Mouse (Mus musculus): ENCODE measurements around the gene Gm20388.

The Gm20388 gene

DNA sequence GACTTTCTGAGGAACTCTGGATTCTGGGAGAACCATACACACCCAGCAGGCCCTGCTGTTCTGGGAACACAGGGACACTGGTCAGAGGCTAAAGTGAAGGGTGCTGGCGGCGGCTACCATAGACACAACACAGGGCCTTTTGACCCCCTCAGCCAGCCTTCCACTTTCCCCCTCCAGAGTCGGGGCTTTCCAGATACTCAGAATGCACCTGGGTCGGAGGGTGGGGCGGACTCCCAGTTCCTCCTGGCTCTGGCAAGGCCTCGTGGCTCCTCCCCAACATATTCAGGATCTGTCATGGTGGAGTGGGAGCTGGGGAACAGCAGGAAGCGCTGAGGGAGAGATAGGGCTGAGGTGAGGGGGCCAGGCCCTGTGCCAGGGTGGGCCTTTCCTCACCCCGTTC is 2781.5 kb downstream of the Gm20388 start:
- no peak for DNase-seq

DNA sequence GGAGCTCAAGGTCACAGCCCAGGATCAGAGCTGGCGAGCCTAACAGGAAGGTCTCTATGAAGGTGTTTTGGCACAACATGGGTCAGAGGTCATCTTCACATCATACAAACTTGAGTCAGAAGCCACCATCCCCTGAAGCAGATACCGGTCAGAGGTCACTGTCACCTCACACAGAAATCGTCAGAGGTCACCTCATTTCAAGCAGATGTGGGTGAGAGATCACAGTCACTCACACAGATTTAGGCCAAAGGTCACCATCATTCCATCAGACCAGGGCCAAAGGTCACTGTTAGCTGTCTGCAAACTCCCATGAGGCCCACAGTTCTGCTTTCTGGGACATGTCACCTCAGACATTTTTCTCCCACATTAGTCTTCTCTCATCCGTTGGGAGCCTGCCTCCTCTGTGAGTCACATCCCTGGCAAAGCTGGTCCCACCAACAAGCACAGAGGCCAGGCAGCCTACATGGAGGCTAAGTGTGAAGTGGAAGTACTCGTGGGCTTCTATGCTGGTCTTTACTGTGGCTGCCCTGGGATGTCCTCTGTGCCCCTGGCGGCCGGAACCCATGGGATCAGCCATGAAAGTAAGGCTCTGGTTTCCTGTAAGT is 2784.9 kb downstream of the Gm20388 start:
- DNase-seq: no peak

DNA sequence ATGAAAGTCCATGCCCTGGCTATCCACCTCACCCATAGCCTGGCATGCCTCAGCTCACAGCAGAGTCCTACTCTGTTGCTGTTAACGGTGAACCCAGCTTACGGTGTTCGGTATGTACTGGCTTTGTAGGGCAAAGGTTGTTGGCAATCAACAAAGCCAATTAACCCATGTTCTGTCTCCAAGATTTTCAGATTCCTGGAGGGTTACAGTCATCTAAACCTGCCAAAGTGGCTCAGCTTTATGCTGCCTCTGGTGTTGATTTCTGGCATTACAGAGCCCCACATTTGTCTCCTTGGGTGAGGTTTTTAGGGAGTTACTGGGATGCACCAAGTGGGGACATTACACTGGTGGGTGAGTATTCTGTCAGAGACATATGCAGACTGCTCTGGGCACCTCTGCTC is 2786.5 kb downstream of the Gm20388 start:
- DNase-seq: peak; percentile 69 to 82

DNA sequence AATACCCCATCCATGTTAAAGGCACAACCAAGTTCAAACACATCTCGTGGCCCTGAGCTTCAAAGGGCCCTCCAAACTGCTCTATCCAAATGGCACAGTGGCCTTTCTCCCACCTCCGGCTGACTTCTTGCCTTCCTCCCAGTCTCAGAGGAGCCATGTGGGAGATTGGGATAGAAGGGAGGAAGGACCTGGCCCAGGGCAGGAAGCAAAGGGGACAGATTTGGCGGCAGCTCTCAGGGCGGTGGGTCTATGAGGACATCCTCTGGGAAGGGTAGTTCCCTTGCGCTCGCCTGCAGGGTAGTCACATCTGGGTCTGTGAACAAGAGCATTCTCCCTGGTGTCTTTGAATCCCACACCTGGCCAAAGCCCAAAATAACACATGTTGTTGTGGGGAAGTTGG is 2786.9 kb downstream of the Gm20388 start:
- no peak for DNase-seq

DNA sequence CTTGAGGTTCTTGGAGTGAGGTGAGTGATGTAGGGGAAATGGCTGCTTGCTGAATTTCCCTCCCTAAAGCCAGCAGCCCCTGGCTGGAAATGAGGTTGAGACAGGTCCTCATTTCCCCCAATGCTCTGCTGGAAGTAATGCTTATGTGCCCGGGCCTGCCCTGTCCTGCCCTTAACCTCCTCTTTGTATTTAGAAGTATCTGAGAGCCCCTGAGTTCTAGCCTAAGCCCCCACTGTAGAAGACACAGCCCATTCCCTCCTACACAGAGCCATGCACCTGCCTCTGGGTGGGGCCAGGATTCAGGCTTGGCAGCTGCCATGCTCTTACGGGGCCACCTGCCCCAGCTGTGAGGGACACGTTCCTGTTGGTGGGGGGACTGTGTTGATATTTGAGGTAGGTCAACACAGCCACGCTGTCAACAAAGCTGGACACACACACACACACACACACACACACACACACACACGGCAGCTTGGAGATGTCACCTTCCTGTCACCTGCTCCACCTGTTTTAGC is 2787.7 kb downstream of the Gm20388 start:
- DNase-seq: no peak

DNA sequence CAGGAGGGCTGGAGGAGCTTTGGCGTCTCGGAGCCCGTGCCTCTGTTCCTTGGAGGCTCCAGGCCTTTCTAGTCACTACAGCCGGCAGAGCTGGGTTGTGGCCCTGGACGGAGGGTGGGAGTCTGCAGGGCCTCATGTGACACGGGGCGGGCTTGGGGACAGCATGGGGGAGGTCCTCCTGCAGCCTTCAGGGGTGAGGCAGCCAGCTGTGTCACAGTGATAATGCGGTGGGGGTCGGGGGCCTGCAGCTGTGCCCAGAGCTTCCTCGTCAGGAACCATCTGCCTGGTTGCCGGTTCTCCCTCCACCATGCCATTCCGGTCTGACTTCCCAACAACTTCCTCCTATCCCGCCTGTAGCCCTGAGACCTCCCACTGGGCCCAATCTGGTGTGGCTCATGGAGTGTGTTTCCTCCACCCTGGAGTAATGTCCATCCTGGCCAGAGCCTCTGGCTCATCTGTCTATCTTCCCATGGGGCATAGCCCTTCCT is 2788.4 kb downstream of the Gm20388 start, which contains the start of gene Cbfa2t3:
Gene Cbfa2t3 (minus strand): TSS at position 105 of the 488 bp plus-strand sequence.
- no peak for DNase-seq

DNA sequence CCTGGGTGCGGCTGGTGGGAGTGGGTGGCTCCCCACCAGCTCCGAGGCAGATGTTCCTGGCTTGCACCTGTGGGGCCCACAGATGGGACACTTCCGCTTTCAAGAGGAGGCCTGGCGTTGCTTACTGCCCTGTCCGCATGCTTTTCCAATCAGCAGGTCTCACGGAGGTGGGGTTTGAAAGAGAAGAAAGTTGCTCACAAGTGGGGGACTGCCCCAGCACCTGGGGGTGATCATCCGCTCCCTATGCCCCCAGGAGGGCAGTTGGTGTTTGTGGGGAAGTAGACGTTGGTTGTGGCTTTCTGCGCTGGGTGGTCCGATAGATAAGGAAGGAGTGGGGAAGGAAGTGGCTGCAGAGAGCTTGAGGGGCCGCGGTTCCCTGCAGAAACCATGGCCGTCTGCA is 2790.0 kb downstream of the Gm20388 start:
- no peak for DNase-seq

DNA sequence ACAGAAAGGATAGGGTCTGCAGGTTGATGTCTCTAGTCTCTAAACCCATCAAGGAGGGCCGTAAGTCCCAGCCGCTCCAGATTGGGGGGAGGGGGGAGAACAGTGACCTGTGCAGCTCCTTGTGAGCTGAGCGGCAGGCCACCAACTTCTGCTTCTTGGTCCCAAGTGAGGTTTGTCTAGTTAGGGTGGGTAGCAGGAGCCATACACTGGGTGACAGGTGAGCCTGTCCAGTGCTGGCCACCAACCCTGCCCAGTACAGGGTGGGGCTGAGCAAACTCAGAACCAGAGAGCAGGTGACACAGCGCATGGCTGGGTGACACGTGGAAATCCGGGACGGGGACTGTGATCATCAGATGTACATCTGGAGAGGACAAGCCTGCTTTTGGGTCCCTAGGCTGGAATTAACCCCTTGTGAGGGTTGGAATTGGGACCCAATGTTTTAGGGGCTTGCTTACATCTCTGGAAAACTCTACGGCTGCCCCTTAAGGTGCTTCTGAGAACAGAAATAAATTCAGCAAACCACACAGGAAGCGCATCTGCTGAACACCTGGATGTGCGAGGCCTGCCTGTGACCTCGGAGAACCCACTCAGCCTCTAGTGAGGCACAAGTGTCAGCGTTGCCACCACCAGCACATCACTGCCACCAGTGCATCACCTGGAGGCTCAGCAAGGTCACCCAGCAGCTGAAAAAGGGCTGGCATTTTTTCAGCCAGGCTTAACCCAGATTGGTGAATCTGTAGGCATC is 2791.0 kb downstream of the Gm20388 start:
- no peak for DNase-seq

DNA sequence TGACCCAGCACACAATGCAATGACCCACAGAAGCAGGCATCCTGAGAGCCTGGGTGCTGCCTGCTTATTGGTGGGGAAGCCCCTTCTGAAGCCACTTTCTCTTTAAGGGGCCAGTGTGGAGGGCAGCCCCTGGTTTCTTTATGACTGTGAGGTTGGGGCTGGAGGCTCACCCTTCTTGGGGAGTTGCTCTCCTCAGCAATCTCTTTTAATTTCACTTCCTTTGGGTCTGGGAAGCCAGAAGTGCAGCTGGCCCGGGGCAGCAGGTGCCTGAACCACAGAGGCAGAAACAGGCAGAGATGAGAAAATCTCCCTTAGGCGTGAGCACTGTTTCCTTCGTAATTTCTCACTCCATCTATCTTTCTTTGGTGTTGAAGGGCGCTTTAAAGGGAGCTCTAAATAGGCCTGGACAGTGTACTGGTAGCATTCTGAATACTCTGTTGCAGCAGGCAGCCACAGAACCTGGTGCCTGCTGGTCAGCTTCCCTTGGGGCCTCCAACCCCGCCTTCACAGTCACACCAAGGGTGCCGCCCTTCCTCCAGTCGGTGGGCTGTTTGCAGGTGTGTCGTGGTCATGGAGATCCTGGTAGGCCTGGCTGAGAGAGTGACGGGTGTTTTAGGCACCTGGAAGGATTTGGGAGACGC is 2791.8 kb downstream of the Gm20388 start:
- no peak for DNase-seq

DNA sequence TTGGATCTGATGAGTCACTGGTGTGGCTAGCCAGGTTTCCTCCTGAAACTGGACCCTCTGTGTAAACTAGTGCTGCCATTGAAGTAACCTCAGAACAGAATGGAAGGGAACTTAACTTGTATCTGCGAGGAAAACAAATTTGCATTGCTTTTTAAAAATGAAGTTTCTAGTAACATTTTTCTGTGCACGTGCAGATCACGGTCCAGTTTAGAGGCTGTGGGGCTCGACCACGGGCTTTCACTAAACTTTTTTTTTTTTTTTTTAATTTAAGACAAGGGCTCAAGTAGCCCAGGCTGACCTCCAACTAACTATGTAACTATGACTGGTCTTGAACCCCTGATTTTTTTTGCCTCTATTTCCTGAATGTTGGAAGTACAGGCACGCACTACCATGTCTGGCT is 2792.3 kb downstream of the Gm20388 start:
- no peak for DNase-seq

DNA sequence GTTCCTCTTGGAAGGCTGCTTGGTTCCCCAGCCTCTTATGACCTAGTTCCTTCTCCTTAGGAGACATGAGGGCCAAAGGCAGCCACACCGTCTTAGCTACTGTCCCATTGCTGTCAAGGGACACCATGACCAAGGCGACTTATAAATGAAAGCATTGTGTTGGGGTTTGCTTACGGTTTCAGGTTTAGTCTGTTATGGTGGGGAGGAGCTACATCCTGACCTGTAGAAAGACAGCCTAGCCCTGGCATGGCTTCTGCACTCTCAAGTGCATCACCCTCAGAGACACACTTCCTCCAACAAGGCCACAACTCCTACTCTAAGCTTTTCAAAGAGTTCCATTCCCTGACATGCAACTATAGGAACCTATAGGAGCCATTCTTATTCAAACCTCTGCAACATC is 2794.0 kb downstream of the Gm20388 start:
- DNase-seq: no peak

DNA sequence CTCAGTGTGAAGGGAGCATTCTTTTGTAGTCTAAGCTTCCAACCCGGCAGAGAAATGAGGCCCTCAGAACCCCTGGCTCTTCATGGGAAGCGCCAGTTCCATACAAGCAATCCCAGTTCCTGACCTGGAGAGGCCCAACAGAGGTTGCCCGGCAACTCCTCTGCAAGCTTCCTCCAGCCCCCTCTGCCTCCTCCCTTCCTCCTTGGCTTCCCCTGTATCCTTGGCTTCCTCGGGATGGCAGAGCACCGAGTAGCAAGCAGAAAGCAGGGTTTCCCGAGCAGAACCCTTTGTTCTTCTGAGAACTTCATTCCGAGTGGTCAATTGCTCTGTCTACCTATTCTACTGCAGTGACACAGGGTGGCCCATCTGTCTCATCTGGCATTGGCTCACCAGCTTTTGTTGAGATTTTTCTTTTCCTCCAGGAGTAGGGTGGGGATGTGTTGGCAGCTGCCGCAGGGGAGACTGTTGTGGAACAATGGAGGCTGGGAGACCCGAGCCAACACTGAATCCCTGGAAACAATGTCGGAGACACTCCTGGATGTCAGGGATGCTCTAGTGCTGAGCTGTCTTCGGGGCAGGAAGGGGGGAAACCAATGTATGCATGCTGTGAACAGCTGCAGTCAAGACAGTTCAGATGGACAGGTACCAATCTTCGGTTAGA is 2795.4 kb downstream of the Gm20388 start:
- DNase-seq: no peak

DNA sequence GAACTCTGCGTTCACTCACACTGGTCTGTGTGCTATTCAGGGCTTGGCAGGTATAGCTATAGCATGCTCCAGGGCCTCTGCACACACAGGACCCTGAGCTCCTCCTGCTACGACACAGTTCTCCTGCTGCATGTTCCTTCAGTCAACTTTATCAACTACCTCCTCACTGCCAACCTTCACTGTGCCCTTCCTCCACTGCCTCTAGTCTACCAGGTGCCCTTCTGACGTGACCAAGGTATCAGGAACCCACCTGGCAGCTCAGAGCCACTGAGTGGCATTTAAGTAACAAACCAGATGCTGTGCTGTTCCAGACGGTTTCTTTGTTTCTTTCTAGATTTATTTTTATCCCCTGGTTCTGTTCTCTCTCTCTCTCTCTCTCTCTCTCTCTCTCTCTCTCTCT is 2796.5 kb downstream of the Gm20388 start:
- DNase-seq: no peak

DNA sequence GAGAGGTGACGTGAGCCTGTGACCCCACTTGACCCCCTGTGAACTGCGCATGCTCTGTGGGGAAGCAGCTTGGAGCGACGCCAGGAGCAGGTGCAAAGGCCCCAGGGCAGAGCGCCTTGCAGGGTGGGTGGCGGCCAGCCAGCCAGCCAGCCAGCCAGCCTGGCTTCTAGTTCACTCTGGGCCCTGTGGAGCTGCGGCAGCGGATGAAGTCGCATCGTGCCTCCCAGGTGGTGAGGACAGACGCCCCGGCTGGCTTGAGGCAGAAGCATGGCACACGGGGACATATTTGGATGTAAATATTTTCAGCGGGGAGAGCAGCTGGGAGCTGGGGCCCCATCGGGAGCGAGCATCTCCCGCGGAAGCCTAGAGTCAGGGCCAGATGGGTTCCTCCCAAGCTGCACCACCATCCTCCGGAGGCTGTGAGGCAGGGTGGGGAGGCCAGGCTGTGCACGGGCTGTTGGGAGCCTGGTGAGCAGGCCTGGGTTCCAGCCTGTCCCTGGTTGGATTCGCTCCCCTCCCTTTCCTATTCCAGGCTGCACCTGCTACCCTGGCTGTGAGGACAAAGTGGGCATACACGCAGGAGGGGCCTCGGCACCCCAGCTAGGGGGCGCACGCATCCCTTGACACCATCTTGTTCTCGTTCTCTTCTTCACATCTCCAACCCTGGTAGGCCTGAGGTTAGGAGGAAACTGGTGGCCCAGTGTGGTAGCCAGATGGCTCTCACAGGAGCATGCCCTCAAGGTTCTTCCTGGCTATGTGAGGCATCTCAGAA is 2798.9 kb downstream of the Gm20388 start:
- DNase-seq: peak; percentile 69

DNA sequence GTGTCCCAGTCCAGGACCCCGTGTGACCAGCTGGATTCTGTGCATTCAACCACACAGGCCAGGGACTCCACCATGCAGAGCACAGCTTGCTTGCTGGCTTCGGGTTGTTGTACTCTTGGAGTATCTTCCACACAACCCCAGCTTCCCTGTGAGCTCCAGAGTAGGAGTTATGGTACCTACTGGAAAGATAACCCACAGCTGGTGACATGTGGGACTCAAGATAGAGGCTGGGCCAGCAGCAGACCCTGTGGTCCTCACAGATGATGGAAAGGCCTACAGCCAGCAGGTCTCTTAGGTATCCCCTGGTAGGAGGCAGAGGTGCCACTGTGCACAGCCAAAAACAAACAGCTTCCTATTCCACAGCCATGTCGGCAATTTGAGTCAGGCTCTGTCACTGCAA is 2800.8 kb downstream of the Gm20388 start:
- DNase-seq: no peak

DNA sequence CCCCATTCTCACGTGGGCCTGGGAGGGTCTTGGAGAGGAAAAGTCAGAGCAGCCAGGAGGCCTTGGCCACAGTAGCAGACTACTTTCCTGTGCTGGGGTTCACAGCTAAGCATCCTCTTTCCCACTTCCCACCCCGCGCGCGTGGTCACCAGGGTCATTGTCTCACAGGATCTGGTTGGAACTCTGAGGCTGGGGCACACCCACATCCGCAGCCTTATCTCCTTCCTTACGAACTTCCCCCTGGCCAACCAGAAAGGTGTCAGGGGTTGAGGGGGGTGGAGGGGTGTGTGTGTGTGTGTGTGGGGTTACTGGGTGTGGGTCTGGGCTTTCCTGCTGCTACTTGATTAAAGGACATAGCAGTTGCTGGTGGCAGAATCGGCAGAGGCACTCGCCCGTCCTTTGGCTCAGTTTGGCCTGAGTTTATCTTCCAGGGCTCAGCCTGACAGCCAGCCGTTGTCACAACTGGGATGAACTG is 2801.3 kb downstream of the Gm20388 start:
- DNase-seq: no peak

DNA sequence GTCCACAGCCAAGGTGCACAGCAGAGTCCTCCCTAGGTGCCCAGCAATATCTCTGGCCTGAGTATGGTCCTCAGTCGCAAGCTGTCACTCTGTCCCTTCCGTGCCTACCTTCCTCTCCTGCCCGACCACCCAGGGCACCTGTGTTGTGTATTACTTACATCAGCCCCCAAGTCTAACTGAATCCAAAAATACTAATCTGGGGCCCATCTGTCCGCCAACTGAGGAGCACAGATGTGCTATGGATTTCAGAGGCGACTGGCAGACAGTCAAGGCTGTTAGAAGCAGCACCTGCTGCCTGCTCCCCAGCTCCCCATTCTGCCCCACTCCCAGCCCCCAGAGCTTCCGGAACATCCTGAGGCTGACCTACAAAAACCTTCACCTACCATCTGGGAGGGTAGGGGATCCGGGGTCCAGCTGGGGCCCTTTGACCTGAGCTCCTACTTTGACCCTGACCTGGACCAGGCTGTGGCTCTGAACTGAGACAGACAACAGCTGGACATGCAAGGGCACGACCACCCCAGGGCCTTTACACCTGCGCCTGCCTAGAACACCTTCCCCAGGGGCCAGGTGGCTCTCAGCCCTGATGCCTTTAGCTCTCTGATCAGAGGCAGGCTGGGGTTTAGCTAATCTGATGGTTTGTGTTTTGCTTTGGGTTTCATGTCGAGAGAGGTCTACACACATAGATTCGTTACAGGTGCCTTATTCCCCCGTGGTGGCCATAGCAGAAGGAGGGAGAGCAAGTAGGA is 2801.9 kb downstream of the Gm20388 start:
- DNase-seq: no peak

DNA sequence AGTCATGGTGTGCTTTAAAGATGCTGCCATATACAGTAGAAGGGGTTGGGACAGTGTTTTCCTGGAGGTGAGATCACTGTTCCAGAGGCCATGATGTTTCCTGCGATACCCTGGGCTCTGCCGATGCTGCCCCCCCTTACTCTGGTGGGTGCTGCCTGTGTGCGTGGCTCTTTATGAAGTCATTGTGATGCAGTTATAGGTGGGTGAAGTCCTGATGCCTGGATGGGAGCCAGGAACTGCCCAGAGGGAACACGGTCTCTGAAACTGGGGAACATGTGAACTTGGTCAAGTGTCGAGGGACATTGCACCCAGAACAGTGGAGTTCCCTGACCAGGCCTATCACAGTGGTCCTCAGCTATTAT is 2802.5 kb downstream of the Gm20388 start:
- DNase-seq: no peak

DNA sequence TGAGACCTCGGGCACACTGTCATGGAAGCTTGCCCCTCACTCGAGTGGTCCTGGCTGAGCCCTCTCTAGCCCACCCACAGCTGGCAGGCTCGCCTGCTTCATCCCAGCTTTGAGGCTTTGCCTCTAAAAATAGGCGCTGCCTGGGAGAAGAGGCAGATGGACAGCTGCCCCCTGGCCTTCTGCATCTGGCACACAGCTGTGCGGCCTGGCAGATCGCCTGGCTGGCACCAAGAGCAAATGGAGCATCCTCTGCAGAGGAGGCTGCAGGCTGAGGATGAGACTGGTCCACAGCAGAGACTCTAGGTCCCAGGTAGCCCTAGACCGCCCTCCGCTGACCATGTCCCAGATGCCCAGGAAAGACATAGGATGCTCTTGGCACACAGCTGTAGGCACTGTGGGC is 2805.9 kb downstream of the Gm20388 start:
- DNase-seq: peak in 1 of 2 experiments; percentile 46

DNA sequence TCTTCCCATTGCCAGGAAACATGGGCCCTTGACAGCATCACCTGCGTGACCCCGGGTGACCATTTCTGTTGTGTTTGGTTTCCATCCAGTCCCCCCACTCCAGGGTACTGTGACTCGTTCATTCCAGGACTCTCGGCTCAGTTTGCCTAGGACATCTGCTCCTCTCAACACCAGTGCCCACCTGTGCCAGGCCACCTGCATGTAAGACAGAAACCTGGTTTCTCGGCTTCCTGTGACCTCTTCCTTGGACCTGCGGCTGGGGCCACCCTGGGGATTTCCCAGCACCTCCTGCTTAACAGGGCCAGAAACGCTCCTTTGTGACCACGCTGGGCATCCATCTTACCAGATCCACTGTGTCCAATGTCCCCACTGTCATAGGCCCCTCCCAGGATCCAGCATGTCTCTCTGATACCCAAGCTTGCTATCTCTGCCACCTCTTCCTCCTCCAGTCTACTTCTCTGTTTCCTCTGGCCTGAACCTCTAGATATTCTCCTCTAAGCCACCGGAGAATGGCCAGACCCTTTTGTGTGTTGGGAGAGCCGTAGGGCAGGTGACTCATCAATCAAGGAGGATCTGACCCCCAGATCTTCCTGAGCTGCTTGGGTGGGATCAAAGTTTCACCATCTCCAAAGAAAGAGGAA is 2807.3 kb downstream of the Gm20388 start:
- DNase-seq: no peak
